Mouse (Mus musculus) midbrain, embryonic 12.5 days (tissue): ENCODE results near the gene Fank1. TPM values are rescaled to one million over a fixed set of nuclear protein-coding genes. Genes with fewer than 3 reads are reported as not detected.
A peak's percentile ranks its signal among the peaks of the same experiment; 100 is the strongest.

Source experiments
- ATAC-seq: fragments of 200-750 bp; cut with Nextera tagmentation; 2 replicates; pipeline ENCODE4 v1.8.0; 2017; ENCODE audit warnings: low read depth, moderate TSS enrichment, moderate library complexity; ENCODE audit not compliant: low FRiP score
- H3K27ac ChIP-seq: fragments of 300-500 bp; sonication (generic); replicated peaks from 2 replicates; pipeline ENCODE4 v1.5.1; 2016; ENCODE audit warnings: mild to moderate bottlenecking
- H3K27me3 ChIP-seq: fragments of 300-500 bp; sonication (generic); 2 replicates; pipeline ENCODE4 v1.6.1; 2016; ENCODE audit warnings: mild to moderate bottlenecking
- H3K36me3 ChIP-seq: fragments of 300-500 bp; sonication (generic); 2 replicates; pipeline ENCODE4 v1.6.1; 2016
- H3K4me1 ChIP-seq: fragments of 300-500 bp; sonication (generic); 2 replicates; pipeline ENCODE4 v1.6.1; 2016
- H3K4me2 ChIP-seq: fragments of 300-500 bp; sonication (generic); replicated peaks from 2 replicates; pipeline ENCODE4 v1.6.1; 2016; ENCODE audit warnings: mild to moderate bottlenecking, moderate library complexity
- H3K4me3 ChIP-seq: fragments of 300-500 bp; sonication (generic); 2 replicates; pipeline ENCODE4 v1.5.1; 2016; ENCODE audit warnings: mild to moderate bottlenecking
- H3K9ac ChIP-seq: fragments of 300-500 bp; sonication (generic); replicated peaks from 2 replicates; pipeline ENCODE4 v1.6.1; 2016; ENCODE audit warnings: mild to moderate bottlenecking, moderate library complexity
- H3K9me3 ChIP-seq: fragments of 300-500 bp; sonication (generic); 2 replicates; pipeline ENCODE4 v1.6.1; 2016; ENCODE audit warnings: mild to moderate bottlenecking
- WGBS: fragments of 180-500 bp; shearing (Covaris S2); methylation state at CpG from one replicate; pipeline ENCODE4 v1.1.7; 2016; 5-methylcytosine and 5-hydroxymethylcytosine counted together
- polyA plus RNA-seq: library from polyadenylated mRNA; unstranded; fragments of >200 nt; fragmentation: Nextera tagmentation; extraction: Ambion mirVana; gene quantifications from 2 replicates; pipeline ENCODE4 v1.2.1, GENCODE M21; 2016

Fank1 gene
- polyA plus RNA-seq, 1 experiment from 2014 or later, result 2.6 TPM

- Histone ChIP-seq H3K4me2 (no peak overlapping the region), H3K4me1 (peaks cover 13% of the 10 kb centered on the region; the same call in 1 of the 2 replicates), H3K4me3 (no peak overlapping the region), H3K27ac (no peak overlapping the region), H3K9me3 (no peaks in the 10 kb centered on the region), H3K36me3 (peaks cover 28% of the 10 kb centered on the region; the same call in 1 of the 2 replicates), H3K9ac (no peak overlapping the region), H3K27me3 (no peaks in the 10 kb centered on the region)
- no peak for ATAC-seq
- 91% methylated on average over 14 of the region's 14 CpGs for WGBS
Observed at GRCm38 (mm10) chr7:133748753-133749152, 27.9 kb upstream of the Fank1 start.

DNA sequence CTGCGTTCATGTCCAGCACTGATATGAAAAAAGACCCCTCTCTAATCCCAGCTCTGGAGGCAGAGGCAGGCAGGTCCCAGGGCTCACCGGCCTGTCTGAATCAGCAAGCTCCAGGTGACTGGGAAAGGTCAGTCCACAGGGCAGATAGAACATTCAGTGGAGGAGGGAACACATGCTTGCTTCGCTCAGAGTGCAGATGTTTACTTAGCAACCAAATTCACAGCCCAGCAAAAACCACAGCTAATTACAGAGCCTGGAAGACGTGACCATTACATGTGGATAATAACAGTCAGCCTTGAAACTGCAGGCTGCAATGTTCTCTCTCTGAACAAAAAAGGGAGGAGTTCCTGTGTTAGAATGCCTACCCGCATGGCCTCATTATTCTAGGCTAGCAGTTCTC lies 26.0 kb upstream of the Fank1 start:
- no peak overlapping the region for H3K4me3 ChIP-seq
- H3K36me3 ChIP-seq, result peaks cover 37% of the 10 kb centered on the region; the same call in 1 of the 2 replicates
- ATAC-seq, result no peak
- no peak overlapping the region for H3K9ac ChIP-seq
- no peak overlapping the region for H3K4me2 ChIP-seq
- H3K27ac ChIP-seq, result no peak overlapping the region
- peaks cover 9% of the 10 kb centered on the region; the same call in 1 of the 2 replicates for H3K4me1 ChIP-seq
- 75% methylated on average over 5 of the region's 5 CpGs for WGBS
- H3K27me3 ChIP-seq, result no peaks in the 10 kb centered on the region
- H3K9me3 ChIP-seq, result no peaks in the 10 kb centered on the region

GRCm38 (mm10) chr7:133751163-133751562 lies 25.5 kb upstream of the Fank1 start:
- H3K9ac ChIP-seq, result no peak overlapping the region
- no peak overlapping the region for H3K4me3 ChIP-seq
- peaks cover 11% of the 10 kb centered on the region for H3K4me1 ChIP-seq
- H3K9me3 ChIP-seq, result no peaks in the 10 kb centered on the region
- H3K36me3 ChIP-seq, result peaks cover 32% of the 10 kb centered on the region; the same call in 1 of the 2 replicates
- no peaks in the 10 kb centered on the region for H3K27me3 ChIP-seq
- H3K4me2 ChIP-seq, result no peak overlapping the region
- WGBS, result 89% methylated on average over 5 of the region's 5 CpGs
- no peak overlapping the region for H3K27ac ChIP-seq
- no peak for ATAC-seq

GRCm38 (mm10) chr7:133757961-133758455 lies 18.7 kb upstream of the Fank1 start:
- Histone ChIP-seq H3K27ac (no peak overlapping the region), H3K27me3 (no peaks in the 10 kb centered on the region), H3K4me3 (peak overlapping the region; percentile 40), H3K4me1 (peaks cover 33% of the 10 kb centered on the region), H3K4me2 (peak overlapping the region; percentile 50), H3K9ac (no peak overlapping the region), H3K9me3 (no peaks in the 10 kb centered on the region), H3K36me3 (peaks cover 9% of the 10 kb centered on the region; the same call in 1 of the 2 replicates)
- WGBS, result 19% methylated on average over 5 of the region's 5 CpGs
- ATAC-seq, result no peak

GRCm38 (mm10) chr7:133758716-133759115 lies 17.9 kb upstream of the Fank1 start:
- no peak overlapping the region for H3K9ac ChIP-seq
- H3K9me3 ChIP-seq, result no peaks in the 10 kb centered on the region
- WGBS, result 99% methylated on average over 4 of the region's 5 CpGs
- H3K4me2 ChIP-seq, result peak overlapping the region; percentile 50
- H3K4me3 ChIP-seq, result peak overlapping the region; percentile 40
- no peak for ATAC-seq
- H3K4me1 ChIP-seq, result peaks cover 33% of the 10 kb centered on the region
- H3K27me3 ChIP-seq, result no peaks in the 10 kb centered on the region
- H3K36me3 ChIP-seq, result peaks cover 9% of the 10 kb centered on the region; the same call in 1 of the 2 replicates
- peak overlapping the region; percentile 93; the same call in 1 of the 2 replicates for H3K27ac ChIP-seq

DNA sequence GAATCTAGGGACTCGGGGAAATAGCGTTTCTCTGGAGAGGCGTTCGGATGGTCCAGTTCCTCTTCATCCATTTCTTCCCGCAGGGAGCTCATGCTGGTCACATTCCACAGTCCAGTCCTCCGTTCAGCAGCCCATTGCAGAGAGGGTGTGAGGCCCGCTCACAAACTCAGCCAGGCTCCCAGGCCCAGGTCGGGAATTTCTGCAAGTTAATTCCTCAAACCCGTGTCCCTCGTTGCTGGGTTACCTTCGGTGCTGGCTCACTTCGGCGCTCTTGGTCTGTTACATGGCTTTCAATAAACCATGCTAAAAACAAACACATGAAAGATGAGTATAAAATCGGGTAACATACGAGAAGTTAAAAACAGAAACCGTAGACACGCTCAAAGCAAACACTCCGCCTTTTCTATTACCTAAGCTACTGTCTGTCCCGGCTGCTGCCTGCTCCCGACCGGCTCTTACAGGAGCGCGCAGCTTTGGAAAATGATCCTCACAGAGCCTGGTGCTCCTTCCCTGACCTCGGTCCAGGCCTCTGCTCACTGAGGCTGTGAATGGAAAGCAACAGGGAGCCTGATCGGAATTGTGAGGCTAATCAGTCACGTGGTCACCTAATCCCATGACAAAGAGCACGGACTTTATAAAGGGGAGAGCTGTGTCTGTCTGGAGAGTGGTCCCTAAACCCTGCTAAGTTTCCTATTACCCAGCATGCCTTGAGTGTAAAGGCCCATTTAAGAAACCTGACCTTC lies 16.9 kb upstream of the Fank1 start:
- no peaks in the 10 kb centered on the region for H3K9me3 ChIP-seq
- peak; percentile 94 for ATAC-seq

GRCm38 (mm10) chr7:133762696-133763095 lies 14.0 kb upstream of the Fank1 start:
- Histone ChIP-seq H3K4me1 (peaks cover 31% of the 10 kb centered on the region), H3K4me3 (no peak overlapping the region), H3K4me2 (no peak overlapping the region), H3K27me3 (no peaks in the 10 kb centered on the region), H3K9ac (no peak overlapping the region), H3K9me3 (no peaks in the 10 kb centered on the region), H3K27ac (no peak overlapping the region), H3K36me3 (no peaks in the 10 kb centered on the region)
- 90% methylated on average over 6 of the region's 6 CpGs for WGBS
- ATAC-seq, result no peak

More for the DNA sequence above, 16.9 kb upstream of the Fank1 start:
- under 1% methylated on average over 27 of the region's 27 CpGs for WGBS
- Histone ChIP-seq H3K4me2 (peak overlapping the region; percentile 60), H3K27ac (peak overlapping the region; percentile 93), H3K27me3 (no peaks in the 10 kb centered on the region), H3K36me3 (0 out of 2 replicates have a peak, but pooled peaks cover 6% of the 10 kb centered on the region), H3K4me3 (peak overlapping the region; percentile 40), H3K4me1 (peaks cover 33% of the 10 kb centered on the region), H3K9ac (peak overlapping the region; percentile 54)

DNA sequence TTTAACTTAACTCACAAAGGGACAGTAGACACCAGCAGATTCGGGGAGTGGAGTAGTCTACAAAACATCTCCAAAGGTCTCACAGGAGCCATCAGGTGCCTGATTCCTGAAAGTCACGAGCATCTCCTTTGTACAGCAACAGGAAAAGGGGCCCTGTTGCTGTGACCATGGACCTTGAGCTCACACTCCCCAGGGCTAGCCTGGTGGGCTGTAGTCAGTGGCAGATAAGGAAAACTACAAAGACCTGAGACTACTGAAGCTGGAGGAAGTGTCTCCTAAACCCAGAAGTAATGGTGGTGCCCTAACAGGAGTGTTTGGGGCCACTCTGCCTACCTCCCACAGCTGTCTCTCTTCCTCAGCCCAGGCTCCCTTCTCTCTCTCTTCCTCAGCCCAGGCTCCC lies 12.2 kb upstream of the Fank1 start:
- Histone ChIP-seq H3K27me3 (no peaks in the 10 kb centered on the region), H3K36me3 (no peaks in the 10 kb centered on the region), H3K4me3 (no peak overlapping the region), H3K27ac (no peak overlapping the region), H3K9ac (no peak overlapping the region), H3K9me3 (no peaks in the 10 kb centered on the region), H3K4me2 (no peak overlapping the region), H3K4me1 (peaks cover 17% of the 10 kb centered on the region)
- 86% methylated on average over 2 of the region's 2 CpGs for WGBS
- ATAC-seq, result no peak

DNA sequence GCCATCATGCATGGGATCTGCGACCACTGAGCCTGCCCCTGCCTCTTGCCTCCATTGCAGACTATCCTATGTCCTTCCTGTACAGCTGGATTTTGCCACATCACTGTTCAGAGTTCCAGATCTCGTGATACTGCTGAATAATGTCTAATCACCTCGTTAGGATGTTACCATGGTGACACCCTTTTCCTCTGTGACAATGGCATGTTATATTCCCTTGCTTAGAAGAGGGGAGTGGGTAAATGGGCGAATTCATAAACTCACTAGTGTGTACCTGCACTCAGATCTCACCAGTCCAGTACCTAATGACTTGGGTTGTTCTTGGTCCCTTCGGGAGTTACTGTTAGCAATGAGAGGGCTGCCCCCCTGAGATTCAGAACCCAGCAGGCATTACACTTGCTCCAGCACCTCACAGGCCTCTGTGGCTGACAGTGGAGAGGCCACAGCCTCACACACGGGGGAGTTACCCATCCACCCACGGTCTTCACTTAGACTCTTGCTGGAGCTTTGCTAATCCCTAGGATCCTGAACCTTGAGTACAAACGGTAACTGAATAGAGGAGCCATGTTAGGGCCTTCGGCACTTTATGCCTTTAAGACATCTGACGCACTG lies 11.3 kb upstream of the Fank1 start:
- peak overlapping the region; percentile 46; the same call in 1 of the 2 replicates for H3K27ac ChIP-seq
- no peak overlapping the region for H3K4me3 ChIP-seq
- H3K4me1 ChIP-seq, result peaks cover 10% of the 10 kb centered on the region
- 64% methylated on average over 10 of the region's 10 CpGs for WGBS
- ATAC-seq, result no peak
- H3K36me3 ChIP-seq, result no peaks in the 10 kb centered on the region
- no peaks in the 10 kb centered on the region for H3K27me3 ChIP-seq
- H3K9me3 ChIP-seq, result no peaks in the 10 kb centered on the region
- no peak overlapping the region for H3K4me2 ChIP-seq
- H3K9ac ChIP-seq, result no peak overlapping the region

DNA sequence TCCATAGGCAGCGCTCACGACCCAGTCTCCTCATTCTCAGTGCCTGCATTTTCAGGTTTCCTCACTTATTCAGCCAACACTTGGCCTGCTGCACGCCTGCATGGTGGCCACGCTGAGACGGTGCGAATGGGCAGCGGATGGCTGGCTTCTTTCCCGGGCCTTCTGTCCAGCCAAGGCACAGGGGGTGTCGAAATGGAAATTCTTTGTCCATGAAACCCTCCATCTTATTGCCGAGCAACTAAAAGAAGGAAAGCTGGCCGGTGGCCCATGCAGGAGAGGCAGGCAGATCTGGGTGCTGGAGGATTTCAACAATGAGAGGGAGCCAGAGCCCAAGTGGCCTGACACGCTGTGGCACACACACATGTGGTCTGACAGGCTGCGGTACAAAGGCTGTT lies 10.8 kb upstream of the Fank1 start:
- H3K27ac ChIP-seq, result peak overlapping the region; percentile 46; the same call in 1 of the 2 replicates
- WGBS, result 65% methylated on average over 13 of the region's 13 CpGs
- H3K4me1 ChIP-seq, result peaks cover 10% of the 10 kb centered on the region
- ATAC-seq, result no peak
- H3K4me3 ChIP-seq, result no peak overlapping the region
- no peaks in the 10 kb centered on the region for H3K27me3 ChIP-seq
- no peak overlapping the region for H3K4me2 ChIP-seq
- H3K36me3 ChIP-seq, result no peaks in the 10 kb centered on the region
- H3K9ac ChIP-seq, result no peak overlapping the region
- H3K9me3 ChIP-seq, result no peaks in the 10 kb centered on the region

DNA sequence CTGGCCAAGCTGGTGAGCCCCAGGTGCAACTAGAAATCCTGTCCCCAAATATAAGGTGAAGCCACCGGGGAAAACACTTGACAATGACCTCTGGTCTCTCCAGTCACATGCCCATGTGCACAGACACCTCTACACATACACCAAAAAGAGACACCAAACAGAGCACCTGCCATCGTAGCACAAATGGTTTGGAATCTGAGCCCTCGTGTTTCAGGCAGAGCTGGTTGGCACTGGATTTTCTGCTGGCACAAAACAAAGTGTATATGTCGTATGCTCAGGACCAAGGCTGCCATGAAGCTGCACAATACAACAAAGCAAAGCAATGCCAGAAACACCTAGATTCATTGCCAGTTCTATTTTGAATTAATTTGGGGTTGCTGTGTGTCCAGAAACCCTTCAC lies 8.6 kb upstream of the Fank1 start:
- Histone ChIP-seq H3K4me3 (no peak overlapping the region), H3K27ac (no peak overlapping the region), H3K4me2 (no peak overlapping the region), H3K4me1 (peaks cover 10% of the 10 kb centered on the region), H3K27me3 (no peaks in the 10 kb centered on the region), H3K9ac (no peak overlapping the region), H3K9me3 (no peaks in the 10 kb centered on the region), H3K36me3 (0 out of 2 replicates have a peak, but pooled peaks cover 4% of the 10 kb centered on the region)
- no peak for ATAC-seq
- WGBS, result 89% methylated on average over 4 of the region's 4 CpGs

DNA sequence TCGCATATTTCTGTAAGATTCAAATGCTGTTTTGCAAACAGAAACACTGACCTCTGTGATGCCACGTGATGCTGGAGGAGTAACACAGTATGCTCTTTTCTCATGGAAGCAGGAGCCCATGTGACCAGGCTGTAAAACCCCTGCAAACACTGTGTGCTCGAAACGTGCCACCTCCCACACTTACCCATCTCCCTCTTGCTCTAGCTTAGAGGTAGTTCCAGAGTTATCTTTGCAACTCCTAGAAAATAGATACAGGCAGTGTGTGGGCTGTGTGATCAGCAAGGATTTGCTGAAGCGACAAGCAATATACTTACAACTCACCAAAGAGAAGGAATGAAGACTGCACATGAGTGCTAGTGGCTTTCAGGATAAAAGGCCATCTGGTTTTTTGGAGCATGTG lies 8.1 kb upstream of the Fank1 start:
- no peak overlapping the region for H3K9ac ChIP-seq
- H3K9me3 ChIP-seq, result no peaks in the 10 kb centered on the region
- H3K27me3 ChIP-seq, result no peaks in the 10 kb centered on the region
- WGBS, result 81% methylated on average over 5 of the region's 5 CpGs
- no peak overlapping the region for H3K4me2 ChIP-seq
- ATAC-seq, result no peak
- H3K36me3 ChIP-seq, result 0 out of 2 replicates have a peak, but pooled peaks cover 4% of the 10 kb centered on the region
- no peak overlapping the region for H3K27ac ChIP-seq
- H3K4me3 ChIP-seq, result no peak overlapping the region
- peaks cover 10% of the 10 kb centered on the region for H3K4me1 ChIP-seq
